Mouse (Mus musculus) T-cell, adult 2 months (primary cell): ENCODE data around the gene Gm7861.
"Not testable (repeated sequence)": the region's sequence is repeated elsewhere in the genome, so short reads cannot be mapped to it uniquely, and the experiment has no call there.

Experiments
- DNase-seq: peaks from one replicate; pipeline ENCODE4 v3.0.0; 2022; ENCODE audit warnings: low spot score

The Gm7861 gene

DNA sequence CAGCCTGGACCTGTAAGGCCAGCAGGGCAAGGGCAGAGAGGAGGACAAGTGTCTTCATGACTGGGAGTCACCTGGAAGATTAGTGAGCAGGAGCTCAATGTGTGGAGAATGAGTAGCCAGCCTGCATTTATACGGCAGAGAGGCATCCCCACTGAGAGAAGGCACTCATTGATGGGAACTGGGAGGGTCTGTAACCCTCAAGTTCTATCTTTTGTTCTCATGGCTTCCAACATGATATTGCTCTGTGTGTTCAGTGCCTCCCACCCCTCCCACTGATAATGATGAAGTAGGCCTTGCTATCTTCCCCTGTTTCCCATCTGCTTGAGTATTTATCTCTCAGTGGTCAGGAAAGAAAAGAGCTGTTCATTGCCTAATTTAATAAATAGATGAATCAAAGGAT lies at the start of gene Gm7861:
Gene Gm7861, minus strand, starts transcription at position 101 of the 400 bp plus-strand sequence.
- not testable (repeated sequence) for DNase-seq

DNA sequence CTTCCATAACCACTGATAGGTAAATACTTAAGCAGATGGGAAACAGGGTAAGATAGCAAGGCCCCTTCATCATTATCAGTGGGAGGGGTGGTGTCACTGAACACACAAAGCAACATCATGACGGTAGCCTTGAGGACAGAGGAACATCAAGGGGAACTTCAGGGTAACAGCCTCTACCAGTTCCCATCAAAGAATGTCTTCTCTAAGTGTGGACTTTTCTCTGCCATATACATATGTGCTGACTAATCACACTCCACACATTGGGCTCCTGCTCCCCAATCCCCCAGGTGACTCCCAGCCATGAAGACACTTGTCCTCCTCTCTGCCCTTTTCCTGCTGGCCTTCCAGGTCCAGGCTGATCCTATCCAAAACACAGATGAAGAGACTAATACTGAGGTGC lies 23.6 kb upstream of the Gm7861 start, which contains the start of gene Defa26:
Gene Defa26, plus strand, starts transcription at position 301 of the 400 bp plus-strand sequence.
- not testable (repeated sequence) for DNase-seq

DNA sequence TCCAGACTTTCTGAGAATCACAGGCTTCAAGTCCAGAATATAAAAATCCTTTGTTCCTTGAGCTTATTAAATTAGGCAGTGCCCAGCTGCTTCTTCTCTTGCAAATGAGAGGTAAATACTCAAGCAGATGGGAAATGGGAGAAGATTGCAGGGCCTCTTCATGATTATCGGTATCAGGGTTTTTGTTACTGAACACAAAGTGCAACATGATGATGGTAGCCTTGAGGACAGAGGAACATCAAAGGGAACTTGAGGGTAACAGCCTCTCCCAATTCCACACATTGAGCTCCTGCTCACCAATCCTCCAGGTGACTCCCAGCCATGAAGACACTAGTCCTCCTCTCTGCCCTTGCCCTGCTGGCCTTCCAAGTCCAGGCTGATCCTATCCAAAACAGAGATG lies 11.6 kb downstream of the Gm7861 start, which contains the start of gene Defa28:
Gene Defa28, plus strand, starts transcription at position 301 of the 400 bp plus-strand sequence.
- DNase-seq = not testable (repeated sequence)

DNA sequence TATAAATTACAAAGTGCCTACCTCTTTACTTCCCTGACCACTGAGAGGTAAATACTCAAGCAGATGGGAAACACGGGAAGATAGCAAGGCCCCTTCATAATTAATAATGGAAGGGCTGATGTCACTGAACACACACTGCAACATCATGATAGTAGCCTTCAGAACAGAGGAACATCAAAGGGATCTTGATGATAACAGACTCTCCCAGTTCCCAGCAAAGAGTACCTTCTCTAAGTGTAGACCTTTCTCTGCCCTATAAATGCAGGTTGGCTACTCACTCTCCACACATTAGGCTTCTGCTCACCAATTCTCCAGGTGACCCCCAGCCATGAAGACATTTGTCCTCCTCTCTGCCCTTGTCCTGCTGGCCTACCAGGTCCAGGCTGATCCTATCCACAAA lies 29.2 kb downstream of the Gm7861 start, which contains the start of gene Defa37:
Gene Defa37, plus strand, starts transcription at position 301 of the 400 bp plus-strand sequence.
- not testable (repeated sequence) for DNase-seq
